Mouse (Mus musculus) small intestine, adult 2 months (tissue): ENCODE results near the gene 9630041A04Rik. TPM values are rescaled to one million over a fixed set of nuclear protein-coding genes. Genes with fewer than 3 reads are reported as not detected.

ENCODE experiments used
- H3K27ac ChIP-seq: fragments of 200-500 bp; 2 replicates; pipeline ENCODE4 v1.5.1; 2012; ENCODE audit warnings: low read depth, low read length, control low read depth, inconsistent platforms; ENCODE audit not compliant: insufficient read depth
- H3K27me3 ChIP-seq: fragments of 200-500 bp; 2 replicates; pipeline ENCODE4 v1.6.1; 2012; ENCODE audit warnings: mild to moderate bottlenecking, moderate library complexity, low read length, inconsistent platforms; ENCODE audit not compliant: control insufficient read depth, insufficient read depth
- H3K36me3 ChIP-seq: fragments of 200-500 bp; 2 replicates; pipeline ENCODE4 v1.6.1; 2012; ENCODE audit warnings: mild to moderate bottlenecking, low read length, control low read depth, inconsistent platforms; ENCODE audit not compliant: control insufficient read depth, insufficient read depth
- H3K4me1 ChIP-seq: fragments of 200-500 bp; 2 replicates; pipeline ENCODE4 v1.6.1; 2012; ENCODE audit warnings: low read length, inconsistent platforms, mixed read lengths; ENCODE audit not compliant: control insufficient read depth, insufficient read depth, insufficient read length
- H3K4me3 ChIP-seq: fragments of 200-500 bp; 2 replicates; pipeline ENCODE4 v1.5.1; 2012; ENCODE audit warnings: low read depth, mild to moderate bottlenecking, control low read depth, inconsistent platforms, low read length, moderate library complexity
- CTCF ChIP-seq: fragments of 200-500 bp; IDR thresholded peaks from 2 replicates; pipeline ENCODE4 v1.5.1; 2012; ENCODE audit warnings: low read depth, mild to moderate bottlenecking, control low read depth, inconsistent platforms, low read length, moderate library complexity, mixed read lengths; ENCODE audit not compliant: insufficient replicate concordance, insufficient read length; ENCODE audit errors: extremely low read depth
- POLR2A ChIP-seq: fragments of 200-500 bp; IDR thresholded peaks from 2 replicates; pipeline ENCODE4 v1.6.1; 2012; ENCODE audit warnings: low read depth, mild to moderate bottlenecking, control low read depth, inconsistent platforms, low read length, moderate library complexity
- WGBS: fragments of 180-500 bp; shearing (Covaris S2); methylation state at CpG from one replicate; pipeline ENCODE4 v1.1.7; 2018; 5-methylcytosine and 5-hydroxymethylcytosine counted together
- polyA plus RNA-seq: library from polyadenylated mRNA; depleted of rRNA; stranded (reverse); fragments of >200 nt; gene quantifications from 2 replicates; pipeline ENCODE4 v1.2.3, GENCODE M21; 2012

Gene 9630041A04Rik
- polyA plus RNA-seq, 1 experiment: not detected

DNA sequence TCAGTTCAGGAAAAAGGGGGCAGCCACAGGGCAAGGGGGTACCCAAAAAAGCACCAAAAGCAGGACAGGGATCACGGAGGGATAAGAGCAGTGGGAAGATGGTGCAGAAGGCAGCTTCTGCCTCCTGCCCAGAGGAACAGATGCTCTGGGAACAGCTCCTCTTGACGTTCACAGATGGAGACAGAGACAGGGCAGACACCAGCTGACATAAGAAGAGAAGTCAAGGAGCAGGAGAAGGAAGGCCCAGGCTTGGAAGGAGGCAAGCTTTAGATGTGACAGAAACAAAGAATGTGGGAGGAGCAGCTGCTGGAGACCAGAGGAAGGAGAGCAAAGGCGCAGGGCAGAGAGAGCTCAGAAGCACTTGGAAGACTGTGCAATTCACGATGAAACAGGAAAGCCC, 94.6 kb downstream of the 9630041A04Rik start:
- Histone ChIP-seq H3K36me3 (no peaks in the 10 kb centered on the region), H3K27me3 (no peaks in the 10 kb centered on the region), H3K4me3 (no peak overlapping the region), H3K27ac (no peak overlapping the region), H3K4me1 (no peaks in the 10 kb centered on the region)
- TF ChIP-seq POLR2A (no peak), CTCF (no peak)
- 38% methylated on average over 4 of the region's 4 CpGs for WGBS

GRCm38 (mm10) chr9:101971806-101972205, 110.2 kb downstream of the 9630041A04Rik start:
- TF ChIP-seq POLR2A (no peak), CTCF (no peak)
- Histone ChIP-seq H3K27ac (no peak overlapping the region), H3K27me3 (no peaks in the 10 kb centered on the region), H3K36me3 (no peaks in the 10 kb centered on the region), H3K4me3 (no peak overlapping the region), H3K4me1 (no peaks in the 10 kb centered on the region)
- WGBS: 32% methylated on average over 6 of the region's 6 CpGs

GRCm38 (mm10) chr9:101972314-101972713, 110.7 kb downstream of the 9630041A04Rik start:
- TF ChIP-seq POLR2A (no peak), CTCF (no peak)
- no peaks in the 10 kb centered on the region for H3K27me3 ChIP-seq
- 65% methylated on average over 8 of the region's 8 CpGs for WGBS
- H3K4me1 ChIP-seq: no peaks in the 10 kb centered on the region
- H3K36me3 ChIP-seq: no peaks in the 10 kb centered on the region
- H3K27ac ChIP-seq: no peak overlapping the region
- H3K4me3 ChIP-seq: no peak overlapping the region

- H3K4me3 ChIP-seq: no peak overlapping the region
- H3K27me3 ChIP-seq: no peaks in the 10 kb centered on the region
- no peak overlapping the region for H3K27ac ChIP-seq
- H3K36me3 ChIP-seq: no peaks in the 10 kb centered on the region
- no peaks in the 10 kb centered on the region for H3K4me1 ChIP-seq
- 87% methylated on average over 4 of the region's 4 CpGs for WGBS
- TF ChIP-seq CTCF: no peak
- TF ChIP-seq POLR2A: no peak
Measured at GRCm38 (mm10) chr9:101976884-101977465, 115.3 kb downstream of the 9630041A04Rik start.

GRCm38 (mm10) chr9:101981161-101981560, 119.5 kb downstream of the 9630041A04Rik start:
- Histone ChIP-seq H3K36me3 (no peaks in the 10 kb centered on the region), H3K27ac (no peak overlapping the region), H3K4me3 (no peak overlapping the region), H3K4me1 (no peaks in the 10 kb centered on the region), H3K27me3 (no peaks in the 10 kb centered on the region)
- 81% methylated on average over 2 of the region's 2 CpGs for WGBS
- TF ChIP-seq CTCF (no peak), POLR2A (no peak)

DNA sequence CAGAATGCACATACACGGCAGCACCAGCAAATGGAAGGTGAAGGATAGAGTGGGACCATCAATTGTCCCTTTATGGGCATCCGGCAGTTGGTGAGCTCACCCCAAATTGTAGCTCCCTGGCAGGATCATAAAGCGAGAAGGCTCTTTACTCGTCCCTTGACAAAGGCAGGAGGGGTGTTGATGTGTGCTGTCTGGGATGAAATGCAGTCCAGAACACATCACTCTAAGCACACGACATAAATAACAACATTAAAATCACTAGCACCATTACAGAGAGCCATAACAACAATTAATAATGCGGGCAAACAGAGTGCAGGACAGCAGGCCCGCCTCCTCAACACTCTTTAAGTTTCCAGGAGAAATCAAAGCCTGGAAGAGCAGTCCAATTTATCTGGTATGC, 120.7 kb downstream of the 9630041A04Rik start:
- no peaks in the 10 kb centered on the region for H3K4me1 ChIP-seq
- H3K27ac ChIP-seq: no peak overlapping the region
- TF ChIP-seq CTCF (no peak), POLR2A (no peak)
- H3K27me3 ChIP-seq: no peaks in the 10 kb centered on the region
- 74% methylated on average over 7 of the region's 7 CpGs for WGBS
- H3K4me3 ChIP-seq: no peak overlapping the region
- no peaks in the 10 kb centered on the region for H3K36me3 ChIP-seq

- no peaks in the 10 kb centered on the region for H3K4me1 ChIP-seq
- no peak overlapping the region for H3K27ac ChIP-seq
- 77% methylated on average over 2 of the region's 2 CpGs for WGBS
- no peaks in the 10 kb centered on the region for H3K27me3 ChIP-seq
- no peak for TF ChIP-seq CTCF
- TF ChIP-seq POLR2A: no peak
- H3K4me3 ChIP-seq: no peak overlapping the region
- no peaks in the 10 kb centered on the region for H3K36me3 ChIP-seq
Measured at GRCm38 (mm10) chr9:101986910-101987309, 125.3 kb downstream of the 9630041A04Rik start.

DNA sequence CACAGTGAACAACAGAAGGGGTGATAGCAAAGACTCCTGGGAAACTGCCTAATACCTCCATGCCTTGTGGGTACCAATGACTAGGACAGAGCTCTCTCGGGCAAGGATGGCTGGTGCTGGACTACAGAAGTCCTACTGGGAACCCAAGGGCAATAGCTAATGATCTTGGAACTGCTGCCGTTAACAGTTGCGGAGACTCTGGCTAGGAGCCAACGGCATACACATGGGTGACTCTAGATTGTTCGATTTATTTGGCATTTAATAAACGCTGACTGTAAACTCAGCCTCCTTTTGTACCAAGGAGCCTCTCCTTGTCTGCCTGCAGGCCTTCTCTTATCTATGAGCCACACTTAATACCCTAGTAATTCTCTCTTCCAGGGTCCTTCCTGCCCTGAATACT, 128.4 kb downstream of the 9630041A04Rik start:
- WGBS: 74% methylated on average over 6 of the region's 6 CpGs
- TF ChIP-seq CTCF: no peak
- no peak for TF ChIP-seq POLR2A
- H3K4me1 ChIP-seq: no peaks in the 10 kb centered on the region
- H3K36me3 ChIP-seq: no peaks in the 10 kb centered on the region
- H3K27ac ChIP-seq: no peak overlapping the region
- H3K27me3 ChIP-seq: no peaks in the 10 kb centered on the region
- no peak overlapping the region for H3K4me3 ChIP-seq
